8 mouse cellular contexts compared by ENCODE assay signal in the genomic region with DNA sequence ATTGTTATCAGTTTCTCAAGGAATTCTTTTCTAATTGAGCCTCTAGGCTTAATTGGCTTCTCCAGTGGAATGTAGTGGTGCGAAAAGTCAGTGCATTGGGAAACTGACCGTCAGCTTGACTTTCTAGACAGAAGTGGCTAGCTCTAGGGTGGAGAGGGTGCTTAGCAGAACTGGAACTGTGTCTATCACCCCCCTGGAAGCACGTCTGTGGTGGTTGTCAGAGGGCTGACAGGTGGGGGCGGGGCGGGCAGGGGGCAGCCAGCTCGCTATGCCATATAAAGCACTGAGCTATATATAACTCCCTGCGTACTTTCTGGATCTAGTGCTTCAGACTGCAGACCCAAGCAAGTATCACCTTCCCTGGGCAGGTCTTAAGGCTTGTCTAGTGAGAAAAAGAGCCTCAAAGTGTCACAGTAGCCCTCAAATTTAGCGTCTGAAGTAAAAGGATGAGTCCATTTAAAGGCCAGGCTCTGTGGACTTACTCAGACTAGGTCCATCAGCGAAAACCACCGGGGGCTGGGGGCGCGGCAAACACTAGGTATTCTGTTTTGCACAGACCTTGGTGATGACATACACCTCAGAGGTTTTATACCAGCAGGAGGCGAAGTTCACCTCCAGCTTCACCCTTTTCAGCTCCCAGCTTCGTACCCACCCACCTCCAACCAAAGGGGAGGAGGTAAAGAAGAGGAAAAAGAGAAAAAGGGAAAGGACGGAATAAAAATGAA. TPM values are rescaled to one million over a fixed set of nuclear protein-coding genes. Genes with fewer than 3 reads are reported as not detected.
A peak's percentile ranks its signal among the peaks of the same experiment; 100 is the strongest.
DNase-seq lines count a peak whose midpoint lies in the region; ATAC-seq lines count a peak whose summit lies in the region.

No protein-coding gene starts in this region.

- peak overlapping the region; percentile 22; the same call in 1 of the 2 replicates for H3K9ac ChIP-seq in limb, embryonic 11.5 days (ENCODE audit: low read length)
- peak overlapping the region; percentile 74 for H3K9ac ChIP-seq in neural tube, embryonic 13.5 days

- no peaks in the 10 kb centered on the region for H3K9me3 ChIP-seq in heart, embryonic 10.5 days
- no peaks in the 10 kb centered on the region for H3K9me3 ChIP-seq in limb, embryonic 11.5 days (ENCODE audit: control insufficient read depth, low read length)
- no peaks in the 10 kb centered on the region for H3K9me3 ChIP-seq in neural tube, embryonic 13.5 days

- peaks cover 33% of the 10 kb centered on the region for H3K4me1 ChIP-seq in heart, embryonic 10.5 days
- peaks cover 27% of the 10 kb centered on the region for H3K4me1 ChIP-seq in limb, embryonic 11.5 days (ENCODE audit: control insufficient read depth, insufficient read depth, low read length)
- peaks cover 49% of the 10 kb centered on the region for H3K4me1 ChIP-seq in neural tube, embryonic 13.5 days (replicated peaks)

- peak; percentile 38 for DNase-seq in cerebellum, adult 9-11 months
- DNase-seq in cerebellum, postnatal 14 days, result no peak
- DNase-seq in NIH3T3 (ENCODE audit: low read depth), result peak; percentile 75
- DNase-seq in heart, embryonic 10.5 days (ENCODE audit: low spot score), result no peak
- no peak for DNase-seq in limb, embryonic 11.5 days (ENCODE audit: low spot score)
- no peak for DNase-seq in right cerebral cortex, postnatal 10 days (ENCODE audit: low spot score in 2 of 2)

- peaks cover 25% of the 10 kb centered on the region for H3K36me3 ChIP-seq in heart, embryonic 10.5 days
- H3K36me3 ChIP-seq in limb, embryonic 11.5 days (ENCODE audit: control insufficient read depth, insufficient read depth, low read length), result no peaks in the 10 kb centered on the region
- no peaks in the 10 kb centered on the region for H3K36me3 ChIP-seq in neural tube, embryonic 13.5 days

- peak overlapping the region; percentile 79 for H3K4me2 ChIP-seq in limb, embryonic 11.5 days (ENCODE audit: low read depth, severe bottlenecking)
- H3K4me2 ChIP-seq in neural tube, embryonic 13.5 days, result peak overlapping the region; percentile 86

- peak overlapping the region; percentile 91 for H3K4me3 ChIP-seq in heart, embryonic 10.5 days
- peak overlapping the region; percentile 54 for H3K4me3 ChIP-seq in limb, embryonic 11.5 days (ENCODE audit: low read depth, low read length)
- H3K4me3 ChIP-seq in neural tube, embryonic 13.5 days, result peak overlapping the region; percentile 50

- H3K27ac ChIP-seq in heart, embryonic 10.5 days, result peak overlapping the region; percentile 97
- no peak overlapping the region for H3K27ac ChIP-seq in limb, embryonic 11.5 days (replicated peaks; ENCODE audit: low read depth, low read length)
- H3K27ac ChIP-seq in neural tube, embryonic 13.5 days (replicated peaks), result no peak overlapping the region

- peaks cover 10% of the 10 kb centered on the region; the same call in 1 of the 2 replicates for H3K27me3 ChIP-seq in heart, embryonic 10.5 days (ENCODE audit: insufficient read depth, poor library complexity, severe bottlenecking)
- H3K27me3 ChIP-seq in limb, embryonic 11.5 days (ENCODE audit: control insufficient read depth, insufficient read depth, low read length), result peaks cover 27% of the 10 kb centered on the region
- peaks cover 71% of the 10 kb centered on the region for H3K27me3 ChIP-seq in neural tube, embryonic 13.5 days

- no peak for ATAC-seq in limb, embryonic 11.5 days (ENCODE audit: insufficient number of reproducible peaks, low FRiP score, low TSS enrichment, low read depth)
- ATAC-seq in neural tube, embryonic 13.5 days (ENCODE audit: low read depth), result no peak
- ATAC-seq in erythroblast, adult 5-6 weeks (replicated peaks; ENCODE audit: low FRiP score, poor library complexity, severe bottlenecking), result no peak

- 2% methylated on average over 15 of the region's 15 CpGs for WGBS in heart, embryonic 10.5 days
- WGBS in limb, embryonic 11.5 days, result 6% methylated on average over 15 of the region's 15 CpGs
- 5% methylated on average over 15 of the region's 15 CpGs for WGBS in neural tube, embryonic 13.5 days

RNA-seq across cellular contexts. Expression of a gene that starts 2.2 kb away (rescaled TPM):
- 2,990 and 4,096 TPM in 2 replicates for polyA plus RNA-seq in heart, embryonic 10.5 days (2016; fragmentation: Nextera tagmentation; extraction: Ambion mirVana)
- polyA plus RNA-seq in limb, embryonic 11.5 days (2014; fragmentation: Nextera tagmentation; extraction: Ambion mirVana), result 395 and 414 TPM in 2 replicates
- polyA plus RNA-seq in neural tube, embryonic 13.5 days (2015; fragmentation: Nextera tagmentation; extraction: Ambion mirVana), result 209 and 261 TPM in 2 replicates
- total RNA-seq in erythroblast, adult 5-6 weeks (2015; ENCODE audit: low replicate concordance), result 213 and 329 TPM in 2 replicates
- 393 and 461 TPM in 2 replicates for total RNA-seq in erythroblast, adult 5-6 weeks (2017; ENCODE audit: low replicate concordance)

Comparison
In these comparisons a context has a peak if more than half of its experiments do, and no peak if none do; other contexts are left out.
1. DNase-seq: peak in cerebellum, adult 9-11 months (single experiment) and NIH3T3 (single experiment); none in cerebellum, postnatal 14 days (0 of 2), heart, embryonic 10.5 days (single experiment), limb, embryonic 11.5 days (single experiment) and right cerebral cortex, postnatal 10 days (0 of 2).
2. Peak in every context shown above with its lines, with median percentiles within 50 percentile points of each other: H3K4me3 ChIP-seq.